Mouse (Mus musculus) kidney, adult 2 months (tissue): ENCODE results near the gene Ubac2.

Experiments
- CTCF ChIP-seq: fragments of 200-500 bp; conservative IDR thresholded peaks from 2 replicates; pipeline ENCODE4 v1.5.1; 2011; ENCODE audit warnings: low read depth, mild to moderate bottlenecking, control low read depth, low read length, moderate library complexity, mixed read lengths; ENCODE audit not compliant: insufficient read depth, insufficient read length
- POLR2A ChIP-seq: fragments of 200-500 bp; IDR thresholded peaks from one replicate; pipeline ENCODE4 v1.6.1; 2011; ENCODE audit warnings: low read depth, low read length, control low read depth

- TF ChIP-seq CTCF (no peak), POLR2A (no peak)
Observed at GRCm38 (mm10) chr14:121894511-121895135, 16.2 kb downstream of the Ubac2 start.
